Comparison of ENCODE assay signal across 28 mouse cellular contexts in the genomic region with DNA sequence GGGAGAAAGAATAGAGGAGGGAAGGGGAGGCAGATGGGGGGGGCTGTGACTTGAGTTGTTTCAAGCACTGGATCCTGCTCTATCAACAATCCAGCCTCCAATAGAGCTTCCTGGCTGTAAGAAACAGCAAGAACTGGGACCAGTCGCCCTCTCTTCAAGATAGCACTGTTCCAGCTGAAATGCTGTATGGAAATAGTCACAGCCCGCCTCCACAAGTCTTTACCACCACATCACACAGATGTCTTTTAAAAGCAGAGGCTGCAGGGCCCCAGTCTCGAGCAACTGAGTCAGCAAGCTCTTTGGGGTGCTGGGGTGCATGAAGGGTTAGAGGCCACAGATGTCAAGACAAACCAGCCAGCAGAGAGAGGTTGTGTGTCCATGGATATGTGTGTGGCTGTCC.
A peak's percentile ranks its signal among the peaks of the same experiment; 100 is the strongest.
DNase-seq lines count a peak whose midpoint lies in the region; ATAC-seq lines count a peak whose summit lies in the region.
"Had no signal": no experiment of that assay in that cellular context is flagged by ENCODE, and none has a peak within 500 bp of the region (broad histone marks: within the 10 kb centered on the region; RNA-seq: fewer than 3 reads in every experiment).

No protein-coding gene starts in this region.

- no peak for DNase-seq in frontal cortex, postnatal 14 days (ENCODE audit: low spot score in 2 of 2)
- peak; percentile 40 to 61 for DNase-seq in left cerebral cortex, adult 18-20 months (ENCODE audit: low spot score in 2 of 2)
- DNase-seq in left cerebral cortex, postnatal 10 days (ENCODE audit: extremely low spot score in 1 of 2, low spot score in 2 of 2): no peak
- peak; percentile 29 to 62 for DNase-seq in left cerebral cortex, postnatal 14 days (ENCODE audit: low spot score in 2 of 2)
- DNase-seq in right cerebral cortex, postnatal 36 days (ENCODE audit: low spot score in 2 of 2): peak; percentile 29 to 69
- DNase-seq in cerebellum, postnatal 14 days: no peak
- no peak for DNase-seq in B cell, adult 2 months
- DNase-seq: adrenal gland, adult 8-10 months; cerebellum, adult 8-10 months; cerebellum, postnatal 36 days; embryo, embryonic 11 days; gastrocnemius, adult 2 months; gastrocnemius, postnatal 36 days; heart, adult 18-20 months; heart, postnatal 36 days; kidney, adult 8-10 months; kidney, postnatal 10 days; liver, embryonic 13.5 days; lung, adult 18-20 months; lung, postnatal 4 days; retina, postnatal 1 day; thymus, adult 18-20 months; thymus, postnatal 36 days had no signal

- intact Hi-C loops in left cerebral cortex, postnatal 10 days (cut with DNase I): no loop called here
- intact Hi-C loops in left cerebral cortex, postnatal 14 days (cut with DNase I): no loop called here

- ATAC-seq in frontal cortex, adult (ENCODE audit: low TSS enrichment): peak; percentile 77
- ATAC-seq: forebrain, embryonic 15.5 days; hindbrain, postnatal 0 days; intestine, embryonic 15.5 days; lung, postnatal 0 days had no signal

Comparison
In these comparisons a context has a peak if more than half of its experiments do, and no peak if none do; other contexts are left out.
1. DNase-seq: peak in left cerebral cortex, adult 18-20 months (2 of 2), left cerebral cortex, postnatal 14 days (2 of 2) and right cerebral cortex, postnatal 36 days (2 of 2); none in frontal cortex, postnatal 14 days (0 of 2), left cerebral cortex, postnatal 10 days (0 of 2), cerebellum, postnatal 14 days (0 of 2) and B cell, adult 2 months (0 of 2).